Mouse (Mus musculus) layer of hippocampus, postnatal 36 days (tissue): ENCODE measurements at regions not wholly inside any gene's neighbourhood (a gene's known extent, or its start where the extent isn't known, plus 50 kb on each side); places are given as distances from the start of the nearest gene placed in this dataset.

ENCODE experiments used
- DNase-seq, 2 experiments: peaks; one replicate each; pipeline ENCODE4 v3.0.0; 2022

GRCm38 (mm10) chr14:67139152-67139551 is 1130.1 kb upstream of the Gulo start:
- no peak for DNase-seq

GRCm38 (mm10) chr14:67136141-67136498 is 1127.1 kb upstream of the Gulo start:
- no peak for DNase-seq

GRCm38 (mm10) chr14:67135221-67136140 is 1126.5 kb upstream of the Gulo start:
- peak in 1 of 2 experiments; percentile 63 for DNase-seq

GRCm38 (mm10) chr14:67133221-67133620 is 1124.2 kb upstream of the Gulo start:
- no peak for DNase-seq

- DNase-seq = no peak
Measured at GRCm38 (mm10) chr14:67127118-67127517, 1118.1 kb upstream of the Gulo start.

GRCm38 (mm10) chr14:67126254-67126653 is 1117.2 kb upstream of the Gulo start:
- no peak for DNase-seq

- DNase-seq = no peak
Measured at GRCm38 (mm10) chr14:67123300-67123699, 1114.3 kb upstream of the Gulo start.
